Mouse (Mus musculus) brain, embryonic 14.5 days (tissue): Measurements from ENCODE around the gene Fads6.

ENCODE experiments used
- CTCF ChIP-seq: fragments of 200-500 bp; IDR thresholded peaks from 2 replicates; pipeline ENCODE4 v1.5.1; 2012; ENCODE audit warnings: inconsistent platforms, mild to moderate bottlenecking, moderate library complexity, borderline replicate concordance; ENCODE audit not compliant: insufficient read depth, insufficient read length; ENCODE audit errors: extremely low read depth
- POLR2A ChIP-seq: fragments of 200-500 bp; IDR thresholded peaks from 2 replicates; pipeline ENCODE4 v1.6.1; 2012; ENCODE audit warnings: mild to moderate bottlenecking, inconsistent platforms, borderline replicate concordance; ENCODE audit not compliant: poor library complexity, insufficient read depth, insufficient read length, severe bottlenecking; ENCODE audit errors: extremely low read depth

DNA sequence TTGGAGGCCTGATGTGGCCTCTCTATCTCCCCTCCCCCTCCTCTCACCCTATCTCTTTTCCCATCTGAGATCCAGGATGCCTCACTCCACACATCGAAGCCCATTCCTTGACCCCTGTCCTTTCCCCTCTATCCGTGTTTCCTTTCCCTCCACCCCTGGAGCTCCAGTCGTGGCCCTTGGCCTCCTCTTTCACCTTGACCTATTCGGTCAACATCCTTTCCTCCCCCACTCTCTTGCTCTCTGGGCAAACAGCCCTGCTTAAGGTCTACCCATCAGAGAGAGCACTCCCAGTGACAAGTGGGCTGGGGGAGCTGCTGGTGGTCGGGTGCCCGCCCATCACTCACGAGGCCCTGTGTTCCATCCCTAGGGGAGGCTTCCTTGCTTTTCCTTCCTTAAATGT lies 23.7 kb downstream of the Fads6 start:
- TF ChIP-seq CTCF (no peak), POLR2A (no peak)
